Mouse (Mus musculus): Measurements from ENCODE around the gene Olfr315.
"Not testable (repeated sequence)": the region's sequence is repeated elsewhere in the genome, so short reads cannot be mapped to it uniquely, and the experiment has no call there.

Olfr315 gene

DNA sequence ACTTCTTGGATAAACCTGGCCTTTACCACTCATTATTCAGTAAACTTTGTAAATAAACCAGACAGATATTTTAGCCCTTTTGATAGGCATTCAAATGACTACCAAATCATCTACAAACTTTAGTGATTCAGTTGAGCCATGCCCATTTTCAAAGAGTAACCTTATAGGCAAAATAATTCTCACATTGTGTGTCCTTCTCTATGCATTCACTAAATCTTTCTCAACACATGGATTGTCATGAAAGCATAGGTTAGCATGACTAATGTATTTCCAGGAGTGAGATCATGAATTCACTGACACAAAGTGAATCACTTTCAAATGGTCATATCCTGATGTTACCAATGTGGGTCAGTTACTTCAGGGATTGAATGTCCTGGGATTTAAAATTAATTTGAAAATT is at the start of gene Olfr315:
Gene Olfr315 (plus strand): TSS at position 301 of the 400 bp plus-strand sequence.
- no peak for DNase-seq

DNA sequence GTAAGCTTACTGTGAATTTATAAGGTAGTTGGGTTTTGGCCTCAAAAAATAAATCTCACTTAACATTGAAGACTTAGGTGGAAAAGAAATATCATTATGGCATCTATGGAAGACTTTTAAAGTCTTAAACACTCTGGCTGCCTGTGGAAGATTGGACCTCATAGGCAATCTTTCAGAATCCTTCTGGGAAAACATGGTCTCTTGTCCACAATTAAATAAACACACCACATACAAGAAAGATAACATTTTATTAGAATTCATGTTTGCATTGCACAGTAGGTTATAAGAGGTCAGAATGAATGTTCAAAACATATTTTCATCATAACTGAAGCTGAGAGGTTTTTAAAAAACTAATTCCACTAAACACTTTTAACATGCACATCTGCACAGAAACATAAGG is 49.1 kb upstream of the Olfr315 start, which contains the start of gene Olfr318:
Gene Olfr318 (minus strand): TSS at position 101 of the 400 bp plus-strand sequence.
- DNase-seq: no peak

DNA sequence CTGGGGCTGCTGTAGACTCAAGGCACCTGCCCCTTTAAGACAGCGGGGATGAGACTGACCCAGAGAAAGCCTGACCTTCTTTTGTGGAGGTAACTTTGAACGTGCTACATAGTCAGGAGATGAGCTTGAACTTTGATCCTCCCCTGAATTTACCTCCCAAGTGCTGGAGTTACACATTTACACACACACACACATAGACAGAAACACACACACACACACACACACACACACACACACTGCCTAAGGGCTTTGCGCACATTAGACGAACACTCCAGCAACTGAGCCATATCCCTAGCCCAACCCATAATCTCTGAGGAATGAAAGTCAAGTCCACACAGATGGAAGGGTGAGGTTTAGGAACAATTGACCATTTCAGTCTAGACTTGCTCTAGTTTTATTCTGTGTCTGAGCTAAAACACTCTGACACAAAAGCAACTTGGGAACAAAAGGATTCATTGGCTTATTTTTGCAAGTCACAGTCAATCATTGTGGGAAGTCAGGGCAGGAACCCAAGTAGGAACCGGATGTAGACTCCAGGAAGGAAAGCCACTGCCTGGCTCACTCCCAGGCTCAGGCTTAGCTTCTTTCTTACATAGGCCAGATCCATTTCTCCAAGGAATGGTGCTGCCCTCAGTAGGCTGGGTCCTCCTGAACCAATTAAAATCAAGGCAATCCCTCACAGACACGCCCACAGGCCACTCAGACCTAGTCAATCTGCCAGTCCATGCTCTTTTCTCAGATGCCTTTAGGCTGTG is 44.9 kb upstream of the Olfr315 start:
- not testable (repeated sequence) for DNase-seq

DNA sequence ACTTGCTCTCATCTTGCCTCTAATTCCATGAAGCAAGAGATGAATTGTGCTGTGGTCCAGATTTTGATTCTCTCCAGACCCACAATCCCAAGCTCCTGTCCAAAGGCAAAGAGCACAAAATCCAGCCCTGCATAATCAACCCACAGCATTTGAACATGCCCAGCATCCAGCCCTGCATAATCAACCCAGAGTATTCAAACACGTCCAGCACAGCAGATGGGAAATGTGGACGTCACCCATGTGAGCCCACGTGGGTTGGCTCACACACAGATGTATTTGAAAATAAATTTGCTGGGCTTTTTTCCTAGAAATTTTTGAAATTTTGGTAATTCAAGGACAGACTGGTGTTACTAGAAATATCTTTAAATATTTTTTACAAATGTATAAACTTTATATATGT is 39.6 kb upstream of the Olfr315 start:
- DNase-seq: peak; percentile 27 to 29

DNA sequence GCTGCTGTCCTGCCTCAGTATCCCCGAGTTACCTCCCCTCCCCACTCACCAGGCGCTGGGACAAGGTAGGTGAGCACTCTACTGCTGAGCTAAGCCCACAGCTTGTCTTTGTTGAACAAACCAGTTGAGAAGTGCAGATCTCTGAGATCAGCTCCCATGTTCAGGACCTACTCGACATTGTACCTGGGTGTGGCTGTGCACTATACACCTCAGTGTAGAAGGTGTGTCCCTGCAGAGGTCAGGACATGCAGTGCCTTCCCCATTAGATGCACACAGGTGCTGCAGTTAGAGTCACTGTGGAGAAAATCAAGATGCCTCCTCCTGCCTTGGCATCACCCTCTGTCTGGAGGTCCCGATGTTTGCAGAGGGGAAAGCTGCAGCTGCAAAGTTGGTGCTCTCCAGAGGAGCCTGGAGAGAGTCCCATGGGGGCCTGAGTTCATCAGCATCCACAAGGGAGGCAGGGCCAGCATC is 34.2 kb upstream of the Olfr315 start, which contains the start of gene Olfr317:
Gene Olfr317 (minus strand): TSS at position 421 of the 471 bp plus-strand sequence.
- no peak for DNase-seq

DNA sequence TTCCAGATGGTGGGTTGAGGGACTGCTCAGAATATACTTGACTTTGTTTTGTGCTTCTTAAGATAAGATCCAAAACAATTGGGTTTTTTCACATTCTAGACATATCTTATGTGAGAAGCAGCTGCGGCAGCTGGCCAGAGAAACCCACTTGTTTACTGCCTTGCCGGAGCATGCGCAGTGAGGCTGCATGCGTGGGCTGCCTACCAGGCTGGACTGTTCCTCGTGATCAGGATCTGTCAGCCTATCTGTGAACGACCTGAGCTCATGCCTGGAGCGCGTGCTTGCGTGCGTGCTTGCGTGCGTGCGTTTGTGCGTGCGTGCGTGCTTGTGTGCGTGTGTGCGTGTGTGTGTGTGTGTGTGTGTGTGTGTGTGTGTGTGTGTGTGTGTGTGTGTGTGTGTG is 21.9 kb upstream of the Olfr315 start:
- not testable (repeated sequence) for DNase-seq

DNA sequence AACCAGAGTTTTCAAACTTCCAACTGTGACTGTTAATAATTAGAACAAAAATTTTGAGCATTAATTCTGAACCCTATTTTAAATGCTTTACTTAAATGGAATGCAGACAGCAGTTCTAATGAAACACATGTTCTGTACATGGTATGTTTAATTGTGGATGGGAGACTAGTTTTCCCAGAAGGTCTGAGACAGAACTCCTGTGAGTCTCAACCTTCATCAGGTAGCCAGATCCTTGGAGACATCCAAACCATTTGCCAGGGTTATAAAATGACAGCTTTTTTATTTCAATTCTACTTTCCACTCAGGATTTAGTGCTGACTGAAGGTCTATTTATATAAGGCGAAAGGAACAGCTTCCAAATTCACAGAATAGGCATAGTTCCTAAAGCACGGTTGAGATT is 20.6 kb upstream of the Olfr315 start, which contains the start of gene Olfr316:
Gene Olfr316 (plus strand): TSS at position 301 of the 400 bp plus-strand sequence.
- DNase-seq: no peak

DNA sequence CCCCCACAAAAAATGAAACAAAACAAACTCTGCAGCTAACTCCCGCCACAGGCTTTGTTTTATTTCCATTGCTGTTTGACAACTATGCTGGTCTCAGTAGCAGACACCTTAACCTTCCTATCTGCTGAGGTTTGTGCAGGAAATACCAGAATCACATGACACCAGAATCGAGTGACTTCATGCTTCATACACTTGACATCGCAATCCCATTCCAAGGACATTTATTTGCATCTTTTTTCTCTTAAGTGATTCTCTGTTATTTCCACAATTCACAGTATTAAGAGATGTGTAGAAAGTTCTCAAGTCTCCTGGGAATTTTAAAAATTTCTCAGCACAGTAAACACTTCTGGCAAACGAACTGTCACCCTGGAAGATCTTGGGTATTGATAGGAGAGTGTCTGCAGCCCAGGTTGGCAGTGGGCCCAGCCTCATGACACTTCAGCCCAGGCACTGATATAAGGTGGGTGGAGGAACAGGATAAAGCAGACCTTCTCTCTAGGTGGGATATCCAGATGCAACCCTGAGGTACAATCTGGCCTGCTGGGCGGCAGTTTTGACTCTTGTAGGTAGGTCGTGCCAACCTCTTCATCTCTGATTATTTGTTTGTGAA is 9.6 kb downstream of the Olfr315 start, which contains the start of gene Olfr314:
Gene Olfr314 (plus strand): TSS at position 473 of the 610 bp plus-strand sequence.
- no peak for DNase-seq

DNA sequence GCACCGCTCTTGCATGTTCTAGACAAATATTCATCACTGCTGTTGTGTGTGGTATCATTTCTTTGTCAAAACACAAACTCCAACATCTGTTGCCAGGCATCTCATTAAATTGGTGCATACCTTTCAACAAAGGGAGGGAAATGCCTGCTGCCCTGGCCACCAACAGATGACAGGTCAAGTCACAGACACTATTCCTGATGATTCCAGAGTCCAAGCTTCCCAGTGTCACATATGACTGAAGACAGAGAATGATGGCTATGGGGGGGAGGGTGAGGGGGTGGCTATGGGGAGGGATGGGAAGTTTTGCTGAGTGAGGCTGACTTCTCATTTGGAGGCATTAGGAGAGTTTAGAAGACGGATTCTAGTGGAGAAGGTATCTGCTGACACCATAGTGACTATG is 11.2 kb downstream of the Olfr315 start:
- DNase-seq: no peak

DNA sequence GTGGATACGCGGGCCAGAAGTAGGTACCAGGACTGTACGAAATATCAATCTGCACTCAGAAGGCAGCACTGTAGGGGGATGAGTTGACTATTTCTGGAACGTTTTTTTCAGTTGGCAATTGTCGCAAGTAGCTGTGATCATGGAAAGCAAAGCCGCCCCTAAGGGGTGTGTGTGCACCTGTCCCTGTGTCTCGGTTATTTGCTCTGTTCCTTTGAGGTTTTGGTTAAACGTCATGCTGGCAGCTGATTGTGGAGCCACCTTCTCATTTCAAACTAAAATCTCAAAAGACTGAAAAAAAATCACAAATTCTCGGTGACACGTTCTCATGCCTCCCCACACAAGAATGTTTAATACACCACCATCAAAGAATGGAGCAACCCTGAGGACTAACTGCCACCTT is 14.7 kb downstream of the Olfr315 start:
- no peak for DNase-seq

DNA sequence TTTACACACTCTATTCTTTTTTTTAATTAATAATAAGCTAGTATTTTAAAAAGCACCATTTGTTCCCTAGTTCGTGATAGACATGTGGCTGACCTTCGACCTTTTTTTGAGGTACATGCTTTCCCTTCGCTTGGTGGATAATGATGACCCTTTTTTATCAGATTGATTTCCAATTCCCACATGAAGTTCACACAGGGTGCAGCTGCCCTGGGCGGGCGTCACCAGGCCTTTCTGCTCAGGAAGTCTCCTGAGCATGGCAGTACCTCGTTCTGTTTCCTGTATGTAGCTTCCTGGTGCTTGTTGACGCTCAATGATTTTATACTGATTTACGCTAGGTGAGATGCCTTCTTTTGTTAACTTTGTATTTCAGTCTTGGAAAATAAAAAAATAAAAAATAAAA is 15.4 kb downstream of the Olfr315 start:
- no peak for DNase-seq

DNA sequence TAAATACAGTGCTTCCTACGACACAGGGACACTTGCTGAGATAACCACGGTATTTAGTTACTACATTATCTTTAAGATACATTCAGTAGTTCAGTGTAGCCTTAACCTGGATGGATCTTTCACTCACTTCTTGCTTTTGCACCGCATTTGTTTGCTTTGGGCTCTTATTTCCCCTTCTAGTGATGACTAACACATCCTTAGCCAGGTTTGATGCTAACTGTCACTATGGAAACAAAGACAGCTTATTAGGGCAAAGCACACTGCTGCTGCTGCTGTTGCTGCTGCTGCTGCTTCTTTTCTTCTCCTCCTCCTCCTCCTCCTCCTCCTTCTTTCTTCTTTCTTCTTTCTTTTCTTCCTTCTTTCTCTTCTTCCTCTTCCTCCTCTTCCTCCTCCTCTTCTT is 16.5 kb downstream of the Olfr315 start:
- DNase-seq: no peak

DNA sequence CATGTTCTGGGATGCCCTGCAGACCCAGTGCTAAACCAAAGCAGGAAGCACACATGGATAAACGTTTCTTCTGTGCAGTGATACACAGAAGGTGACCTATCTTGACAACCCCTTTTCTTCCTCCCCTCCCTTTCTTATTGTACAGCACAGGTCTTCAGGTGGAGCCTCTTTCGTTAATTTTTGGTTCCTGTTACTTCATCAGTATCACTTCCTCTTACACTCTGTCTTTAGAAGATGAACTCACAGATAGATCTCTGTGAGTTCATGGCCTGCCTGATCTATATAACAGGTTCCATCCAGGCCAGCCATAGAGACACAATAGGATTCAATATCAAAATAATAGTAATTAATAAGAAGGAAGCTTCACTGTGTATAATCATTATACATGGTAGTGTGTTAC is 17.1 kb downstream of the Olfr315 start:
- no peak for DNase-seq

DNA sequence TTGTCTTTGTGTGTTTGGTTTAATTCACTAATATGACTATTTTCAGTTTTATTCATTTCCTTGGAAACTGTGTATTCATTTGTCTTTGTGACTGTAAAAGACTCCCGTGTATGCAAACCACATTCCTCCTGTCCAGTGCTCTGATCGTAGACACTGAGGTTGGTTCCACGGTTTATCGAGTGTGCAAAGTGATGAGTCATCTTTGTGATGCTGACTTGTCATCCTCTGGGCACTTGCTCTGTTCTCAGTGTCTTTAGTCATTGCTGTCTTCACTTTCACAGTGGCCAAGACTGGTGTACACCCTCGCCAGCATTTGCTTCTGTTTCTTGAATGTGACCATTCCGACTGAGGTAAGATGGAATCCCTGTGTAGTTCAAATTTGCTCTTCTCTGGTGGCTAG is 17.7 kb downstream of the Olfr315 start:
- no peak for DNase-seq

DNA sequence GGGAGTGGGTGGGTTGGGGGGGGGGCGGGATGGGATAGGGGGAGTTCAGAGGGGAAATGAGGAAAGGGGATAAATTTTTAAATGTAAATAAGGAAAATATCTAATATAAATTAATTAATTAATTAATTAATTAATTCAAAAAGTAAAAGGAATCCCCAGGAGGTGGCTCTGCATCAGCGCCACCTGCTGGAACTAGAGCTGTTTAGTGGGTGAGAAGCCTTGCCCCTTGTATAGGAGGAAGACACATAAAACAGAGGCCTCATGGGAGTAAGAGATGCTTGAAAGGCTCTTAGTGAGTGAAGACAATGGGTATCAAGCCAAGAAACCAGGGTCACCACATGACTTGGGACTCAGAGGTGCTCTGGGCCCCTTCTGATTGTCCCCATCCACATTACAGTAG is 22.9 kb downstream of the Olfr315 start:
- no peak for DNase-seq

DNA sequence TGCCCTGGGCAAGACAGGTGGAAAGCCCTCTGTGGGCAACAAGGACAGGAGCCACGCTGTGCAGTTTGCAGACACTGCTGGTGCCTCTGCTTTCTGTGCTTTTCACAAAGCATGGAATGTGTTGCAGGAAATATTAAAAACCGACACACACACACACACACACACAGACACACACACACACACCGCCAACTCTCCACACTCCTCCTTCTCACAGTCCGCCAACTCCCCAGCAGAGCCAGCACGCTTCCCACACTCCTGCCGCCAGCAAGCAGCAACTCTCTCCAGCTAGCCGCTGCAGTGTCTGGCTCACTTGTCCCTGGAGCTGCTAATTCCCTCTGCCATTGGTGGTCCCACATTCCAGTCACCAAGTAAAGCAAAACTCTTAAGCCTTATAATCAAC is 23.9 kb downstream of the Olfr315 start:
- DNase-seq: peak; percentile 26 to 41

DNA sequence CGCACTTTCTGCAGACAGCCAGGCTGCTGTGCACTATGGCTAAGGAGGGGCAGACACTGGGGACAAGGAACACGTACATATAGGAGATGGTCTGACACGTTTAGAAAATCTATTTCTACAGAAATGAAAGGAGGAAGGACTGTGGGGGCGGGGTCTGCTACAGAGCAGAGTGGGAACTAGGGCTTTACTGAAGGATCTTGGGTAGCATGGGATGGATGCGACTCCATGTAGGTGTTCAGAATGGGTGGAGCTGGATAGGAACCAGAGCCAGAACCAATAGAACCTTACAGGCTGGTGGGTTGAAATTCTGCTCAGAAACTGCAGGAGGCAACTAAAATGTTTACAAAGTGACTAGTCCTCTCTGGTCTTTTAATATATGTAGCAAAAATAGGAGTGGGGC is 26.8 kb downstream of the Olfr315 start:
- no peak for DNase-seq

DNA sequence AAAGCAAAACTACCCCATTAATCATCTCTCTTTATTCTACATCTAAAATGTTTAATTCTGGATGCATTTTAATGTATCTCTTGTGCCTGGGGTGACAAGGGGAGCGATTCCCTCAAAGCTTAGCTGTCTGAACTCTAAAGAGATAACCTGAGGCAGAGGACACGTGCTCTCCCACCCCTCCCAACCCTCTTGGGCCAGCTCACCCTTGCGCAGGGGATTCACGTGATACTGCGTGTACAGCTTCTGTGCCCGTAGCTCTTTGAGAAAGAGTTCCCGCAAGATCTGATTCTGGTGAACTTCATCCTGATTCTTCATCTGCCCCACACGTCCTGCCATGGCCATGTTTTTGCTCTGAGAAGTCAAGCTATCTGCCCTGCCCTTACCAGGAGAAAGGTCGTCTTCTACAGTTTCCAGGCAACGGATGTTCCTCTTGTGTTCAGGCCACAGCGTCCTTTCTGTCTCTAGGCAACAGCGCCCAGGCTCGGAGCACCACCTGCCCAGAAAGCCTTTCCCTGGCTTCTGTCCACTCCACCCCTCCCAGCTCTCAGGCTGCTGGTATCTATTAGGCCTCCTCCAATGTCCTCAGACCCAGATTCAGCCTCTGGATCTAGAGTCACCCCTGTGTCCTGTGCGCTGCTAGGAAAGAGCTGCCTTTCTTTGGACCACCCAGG is 28.7 kb downstream of the Olfr315 start, which contains the start of gene Fam183b:
Gene Fam183b (minus strand): TSS at position 403 of the 671 bp plus-strand sequence.
- peak; percentile 77 to 80 for DNase-seq

DNA sequence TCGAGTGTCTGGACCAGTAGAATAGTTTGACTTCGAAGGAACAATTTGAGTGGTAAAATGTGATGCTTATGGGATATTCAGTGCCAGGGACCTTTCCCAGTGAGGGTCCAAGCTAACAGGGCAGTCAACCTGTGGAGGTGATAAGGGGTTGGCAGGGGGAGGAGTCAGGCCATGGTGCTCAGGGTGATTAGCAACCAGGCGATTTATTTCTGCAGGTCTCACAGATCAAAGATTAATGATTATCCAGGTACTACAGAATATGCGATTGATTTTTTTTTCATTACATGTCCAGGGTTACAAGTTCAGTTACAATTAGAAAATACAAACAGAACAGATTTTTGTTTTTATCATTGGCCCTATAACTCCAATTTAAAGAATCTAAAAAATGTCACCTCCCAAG is 30.9 kb downstream of the Olfr315 start:
- DNase-seq: no peak

DNA sequence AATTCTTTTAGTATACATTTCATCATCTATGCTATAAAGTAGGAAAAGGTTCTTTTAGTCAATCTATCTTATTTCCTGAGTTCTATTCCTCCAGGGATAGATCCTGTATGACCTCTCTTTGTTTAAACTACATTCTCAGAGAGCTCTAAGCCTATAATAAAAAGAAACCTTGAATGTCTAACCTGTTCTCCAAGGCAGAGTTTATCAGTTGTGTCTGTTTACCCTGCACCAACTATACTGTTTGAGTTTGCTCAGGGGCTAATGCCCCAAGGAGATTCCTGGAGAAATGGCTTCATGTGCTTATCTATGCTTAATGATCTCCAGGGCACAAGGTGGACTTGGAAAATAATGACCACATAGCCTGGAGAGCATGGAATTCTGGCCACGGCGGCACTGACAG is 31.4 kb downstream of the Olfr315 start:
- DNase-seq: no peak

DNA sequence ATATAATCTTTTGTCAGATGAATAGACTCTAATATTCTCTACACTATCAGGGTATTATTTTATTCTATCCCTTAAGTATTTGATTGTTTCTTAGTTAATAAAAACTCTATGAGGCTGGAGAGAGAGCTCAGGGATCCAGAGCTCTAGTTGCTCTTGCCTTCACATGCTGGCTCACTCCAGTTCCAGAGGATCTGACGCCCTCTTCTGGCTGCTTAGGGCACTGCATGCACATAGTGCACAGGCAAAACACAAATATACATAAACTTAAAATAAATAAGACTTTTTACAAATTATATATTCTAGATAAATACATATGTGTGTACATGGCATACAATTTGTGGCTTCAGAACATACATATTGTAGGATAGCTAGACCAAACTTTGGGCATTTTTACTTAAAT is 39.0 kb downstream of the Olfr315 start:
- DNase-seq: no peak

DNA sequence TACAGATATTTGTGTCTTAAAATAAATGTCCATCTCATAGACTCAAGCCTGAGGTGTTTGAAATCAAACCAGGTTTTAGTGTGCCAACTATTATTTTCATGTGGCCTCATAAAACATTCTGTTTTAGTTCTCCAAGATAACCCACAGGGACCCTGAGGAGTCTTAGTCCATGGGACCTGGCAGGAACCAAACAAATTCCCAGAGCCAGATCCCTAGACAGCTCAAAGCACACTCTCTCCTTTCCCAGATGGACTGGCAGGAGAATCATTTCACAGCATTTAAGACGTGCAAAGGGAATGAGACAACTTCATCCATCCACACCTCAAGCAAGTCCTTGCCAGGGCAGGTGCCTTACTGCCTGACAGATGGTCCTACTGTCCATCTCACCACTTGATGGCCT is 41.7 kb downstream of the Olfr315 start, which contains the start of gene Olfr313:
Gene Olfr313 (plus strand): TSS at position 301 of the 400 bp plus-strand sequence.
- DNase-seq: not testable (repeated sequence)

DNA sequence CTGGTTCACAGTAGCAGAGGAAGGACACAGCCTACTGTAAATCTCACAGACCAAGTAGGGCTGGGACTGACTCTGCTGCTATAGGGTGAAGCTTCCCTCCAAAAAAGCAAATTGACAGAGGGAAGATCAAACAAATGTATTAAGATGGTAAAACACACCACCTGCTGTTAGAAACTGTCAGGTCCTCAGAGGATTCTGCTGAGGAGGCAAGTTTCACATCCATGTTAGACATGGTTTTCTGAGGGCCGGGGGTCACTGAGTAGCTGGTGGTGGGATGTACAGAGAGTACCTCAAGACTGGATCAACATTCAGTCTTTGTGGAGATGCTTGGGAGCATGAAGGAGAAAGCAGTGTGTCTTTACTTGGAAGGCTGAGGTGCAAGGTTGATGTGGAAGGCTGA is 42.7 kb downstream of the Olfr315 start:
- DNase-seq: no peak
